ENCODE assay signal across 10 mouse cellular contexts in the genomic region with DNA sequence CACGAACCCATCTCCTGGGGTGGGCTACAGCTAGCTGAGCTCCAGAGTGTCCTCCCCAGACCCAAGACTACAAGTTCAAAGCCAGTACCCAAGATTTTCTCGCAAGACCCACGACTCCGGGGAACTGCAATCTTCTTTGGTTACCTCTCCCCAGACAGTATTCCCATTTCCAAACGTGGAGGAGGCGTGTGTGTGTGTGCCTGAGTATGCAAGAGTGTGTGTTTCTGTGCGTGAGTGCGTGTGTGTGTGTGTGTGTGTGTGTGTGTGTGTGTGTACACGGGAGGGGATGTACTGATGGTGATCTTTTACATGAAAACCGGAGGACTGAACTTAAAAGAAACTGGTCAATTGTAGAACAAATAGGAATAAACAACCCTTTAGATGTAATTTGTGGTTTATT. TPM values are rescaled to one million over a fixed set of nuclear protein-coding genes. Genes with fewer than 3 reads are reported as not detected.
DNase-seq lines count a peak whose midpoint lies in the region; ATAC-seq lines count a peak whose summit lies in the region.
"Had no signal": no experiment of that assay in that cellular context is flagged by ENCODE, and none has a peak within 500 bp of the region (broad histone marks: within the 10 kb centered on the region; RNA-seq: fewer than 3 reads in every experiment).

No protein-coding gene starts in this region.

- H3K9me3 ChIP-seq in kidney, embryonic 16.5 days (ENCODE audit: low read length): no peaks in the 10 kb centered on the region
- no peaks in the 10 kb centered on the region for H3K9me3 ChIP-seq in hindbrain, embryonic 15.5 days
- no peaks in the 10 kb centered on the region for H3K9me3 ChIP-seq in neural tube, embryonic 12.5 days

- DNase-seq in kidney, adult 8-10 months: no peak
- peak; percentile 6 for DNase-seq in embryo, embryonic 11 days
- DNase-seq in adrenal gland, adult 8-10 months: no peak
- no peak for DNase-seq in thymus, postnatal 0 days (ENCODE audit: low spot score)

- no peak for ATAC-seq in kidney, embryonic 16.5 days (ENCODE audit: low FRiP score, low TSS enrichment)
- no peak for ATAC-seq in hindbrain, embryonic 15.5 days (ENCODE audit: low FRiP score, low read depth)
- no peak for ATAC-seq in neural tube, embryonic 12.5 days (ENCODE audit: low FRiP score, low read depth)
- no peak for ATAC-seq in erythroid progenitor cell, adult 5-6 weeks (replicated peaks; ENCODE audit: low FRiP score, poor library complexity, severe bottlenecking)
- ATAC-seq: Patski had no signal

- no peak overlapping the region for H3K27ac ChIP-seq in kidney, embryonic 16.5 days (ENCODE audit: low read length)
- peak overlapping the region; percentile 91 for H3K27ac ChIP-seq in hindbrain, embryonic 15.5 days (replicated peaks)
- H3K27ac ChIP-seq in neural tube, embryonic 12.5 days: no peak overlapping the region
- H3K27ac ChIP-seq: liver, embryonic 14.5 days had no signal

- peaks cover 63% of the 10 kb centered on the region for H3K27me3 ChIP-seq in kidney, embryonic 16.5 days (ENCODE audit: insufficient read depth, low read length)
- no peaks in the 10 kb centered on the region for H3K27me3 ChIP-seq in hindbrain, embryonic 15.5 days
- peaks cover 63% of the 10 kb centered on the region for H3K27me3 ChIP-seq in neural tube, embryonic 12.5 days (replicated peaks)
- H3K27me3 ChIP-seq: Patski had no signal

- H3K4me2 ChIP-seq in kidney, embryonic 16.5 days (replicated peaks; ENCODE audit: low read depth, low read length): peak overlapping the region; percentile 62
- peak overlapping the region; percentile 68 for H3K4me2 ChIP-seq in hindbrain, embryonic 15.5 days
- H3K4me2 ChIP-seq in neural tube, embryonic 12.5 days (replicated peaks): peak overlapping the region; percentile 80

- H3K9ac ChIP-seq in kidney, embryonic 16.5 days (replicated peaks; ENCODE audit: low read length): no peak overlapping the region
- H3K9ac ChIP-seq in hindbrain, embryonic 15.5 days: peak overlapping the region; percentile 59
- H3K9ac ChIP-seq in neural tube, embryonic 12.5 days: peak overlapping the region; percentile 33; the same call in 1 of the 2 replicates
- H3K9ac ChIP-seq: liver, embryonic 14.5 days had no signal

- WGBS in kidney, embryonic 16.5 days: 8% methylated on average over 10 of the region's 10 CpGs
- 2% methylated on average over 10 of the region's 10 CpGs for WGBS in hindbrain, embryonic 15.5 days
- WGBS in neural tube, embryonic 12.5 days: 4% methylated on average over 10 of the region's 10 CpGs

- H3K4me1 ChIP-seq in kidney, embryonic 16.5 days (ENCODE audit: insufficient read depth, low read length): peaks cover 8% of the 10 kb centered on the region; the same call in 1 of the 2 replicates
- H3K4me1 ChIP-seq in hindbrain, embryonic 15.5 days (replicated peaks): peaks cover 47% of the 10 kb centered on the region
- H3K4me1 ChIP-seq in neural tube, embryonic 12.5 days: peaks cover 20% of the 10 kb centered on the region

- peak overlapping the region; percentile 36 for H3K4me3 ChIP-seq in kidney, embryonic 16.5 days (ENCODE audit: low read length)
- peak overlapping the region; percentile 51 for H3K4me3 ChIP-seq in hindbrain, embryonic 15.5 days
- H3K4me3 ChIP-seq in neural tube, embryonic 12.5 days: peak overlapping the region; percentile 66

- no peaks in the 10 kb centered on the region for H3K36me3 ChIP-seq in kidney, embryonic 16.5 days (ENCODE audit: insufficient read depth, low read length)
- H3K36me3 ChIP-seq in hindbrain, embryonic 15.5 days: no peaks in the 10 kb centered on the region
- H3K36me3 ChIP-seq in neural tube, embryonic 12.5 days: no peaks in the 10 kb centered on the region

RNA-seq across cellular contexts. Expression of a gene that starts 0.4 kb away (rescaled TPM):
- 0.12 TPM in 1 of 2 replicates, not detected in the other for polyA plus RNA-seq in kidney, embryonic 16.5 days (2015; fragmentation: Nextera tagmentation; extraction: Ambion mirVana)
- 11.9 and 13.0 TPM in 2 replicates for polyA plus RNA-seq in hindbrain, embryonic 15.5 days (2015; fragmentation: Nextera tagmentation; extraction: Ambion mirVana)
- 4.8 and 5.5 TPM in 2 replicates for polyA plus RNA-seq in neural tube, embryonic 12.5 days (2016; fragmentation: Nextera tagmentation; extraction: Ambion mirVana)
- not detected in 2 replicates for total RNA-seq in erythroid progenitor cell, adult 5-6 weeks (2015; ENCODE audit: low replicate concordance)
- not detected in 2 replicates for total RNA-seq in erythroid progenitor cell, adult 5-6 weeks (2017; ENCODE audit: low replicate concordance)
- total RNA-seq in adrenal gland, adult 8-10 months (2022): 1 to 10 TPM in 3 of 4 experiments, under 1 TPM in 1; 0.92 to 2.9 (median 1.5) TPM
- polyA plus RNA-seq in thymus, postnatal 0 days (2015; fragmentation: Nextera tagmentation; extraction: Ambion mirVana): 0.10 TPM in 2 replicates

RNA-seq across cellular contexts. Expression of a gene that starts 16.5 kb away (rescaled TPM):
- polyA plus RNA-seq in kidney, embryonic 16.5 days (2015; fragmentation: Nextera tagmentation; extraction: Ambion mirVana): not detected in 2 replicates
- 1.0 and 1.3 TPM in 2 replicates for polyA plus RNA-seq in hindbrain, embryonic 15.5 days (2015; fragmentation: Nextera tagmentation; extraction: Ambion mirVana)
- 0.24 and 0.31 TPM in 2 replicates for polyA plus RNA-seq in neural tube, embryonic 12.5 days (2016; fragmentation: Nextera tagmentation; extraction: Ambion mirVana)
- not detected in 2 replicates for total RNA-seq in erythroid progenitor cell, adult 5-6 weeks (2015; ENCODE audit: low replicate concordance)
- not detected in 2 replicates for total RNA-seq in erythroid progenitor cell, adult 5-6 weeks (2017; ENCODE audit: low replicate concordance)
- under 1 TPM in 1 of 4 experiments, not detected in 3; 0.10 TPM for total RNA-seq in adrenal gland, adult 8-10 months (2022)
- not detected in 2 replicates for polyA plus RNA-seq in thymus, postnatal 0 days (2015; fragmentation: Nextera tagmentation; extraction: Ambion mirVana)
- polyA plus RNA-seq: liver, embryonic 14.5 days; Patski had no signal
